In the genomic region with DNA sequence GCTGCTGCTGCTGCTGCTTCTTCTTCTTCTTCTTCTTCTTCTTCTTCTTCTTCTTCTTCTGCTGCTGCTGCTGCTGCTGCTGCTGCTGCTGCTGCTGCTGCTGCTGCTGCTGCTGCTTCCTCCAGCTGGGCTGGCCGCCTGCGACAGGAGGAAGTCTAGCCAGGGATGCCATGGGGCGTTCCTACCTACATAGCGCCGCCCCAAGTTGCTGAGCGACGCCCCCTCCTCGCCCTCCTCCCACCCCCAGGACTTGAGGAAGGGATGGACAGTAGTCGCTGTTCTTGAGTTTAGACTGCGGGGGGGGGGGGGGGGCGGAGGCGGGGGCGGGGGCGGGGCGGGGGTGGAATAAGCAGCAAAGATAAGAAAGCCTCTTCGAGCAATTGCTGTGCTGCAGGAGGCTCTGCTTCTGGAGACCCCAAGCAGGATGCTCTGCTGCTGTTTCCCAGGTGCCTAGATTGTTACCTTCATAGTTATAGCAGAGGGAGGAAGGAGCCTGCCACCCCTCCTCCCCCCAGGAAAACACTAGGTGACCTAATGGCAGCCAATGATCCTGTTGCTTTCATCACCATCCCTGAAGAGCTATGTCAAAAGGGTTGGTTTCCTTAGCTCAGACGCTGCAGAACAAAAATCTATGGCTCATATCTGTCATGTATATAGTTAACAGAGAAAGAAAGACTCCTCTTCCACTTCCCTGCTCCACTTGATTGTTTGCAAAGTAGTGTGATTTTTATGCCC, we compare ENCODE assay signal across 8 mouse cellular contexts. TPM values are rescaled to one million over a fixed set of nuclear protein-coding genes. Genes with fewer than 3 reads are reported as not detected.
DNase-seq lines count a peak whose midpoint lies in the region; ATAC-seq and TF ChIP-seq lines count a peak whose summit lies in the region.

Gene Gab3 (minus strand): TSS at position 685 of the 735 bp plus-strand sequence.

- peak; percentile 92 for ATAC-seq in liver, embryonic 11.5 days (replicated peaks; ENCODE audit: low FRiP score)
- peak; percentile 92 for ATAC-seq in midbrain, postnatal 0 days (ENCODE audit: low FRiP score)

- no peaks in the 10 kb centered on the region for H3K4me1 ChIP-seq in embryonic facial prominence, embryonic 10.5 days
- H3K4me1 ChIP-seq in liver, embryonic 11.5 days (replicated peaks; ENCODE audit: control insufficient read depth, insufficient read depth, low read length): no peaks in the 10 kb centered on the region
- no peaks in the 10 kb centered on the region for H3K4me1 ChIP-seq in midbrain, postnatal 0 days (ENCODE audit: insufficient read depth, low read length)

- DNase-seq in B cell, adult 2 months: peak; percentile 59 to 64
- DNase-seq in adrenal gland, adult 2 months: peak; percentile 70
- peak; percentile 68 for DNase-seq in embryonic facial prominence, embryonic 10.5 days (ENCODE audit: low spot score)
- DNase-seq in heart, adult 18-20 months: peak; percentile 21 to 80
- peak; percentile 43 for DNase-seq in kidney, adult 11 months
- peak; percentile 54 for DNase-seq in liver, embryonic 11.5 days (ENCODE audit: low spot score)
- DNase-seq in midbrain, postnatal 0 days (ENCODE audit: low spot score): peak; percentile 58
- DNase-seq in spleen, postnatal 14 days (ENCODE audit: low spot score in 2 of 2): peak; percentile 27 to 41

- H3K27ac ChIP-seq in embryonic facial prominence, embryonic 10.5 days (replicated peaks): no peak within 1 kb of the TSS
- no peak within 1 kb of the TSS for H3K27ac ChIP-seq in liver, embryonic 11.5 days (ENCODE audit: low read depth, low read length)
- 0 out of 2 replicates have a peak within 1 kb of the TSS, but pooled peaks have one; percentile 18 for H3K27ac ChIP-seq in midbrain, postnatal 0 days (ENCODE audit: low read depth, low read length)

- 21% methylated on average over 12 of the region's 17 CpGs for WGBS in embryonic facial prominence, embryonic 10.5 days
- WGBS in liver, embryonic 11.5 days: 10% methylated on average over 10 of the region's 17 CpGs
- WGBS in midbrain, postnatal 0 days: 18% methylated on average over 4 of the region's 17 CpGs

- no peak for TF ChIP-seq CTCF in midbrain, postnatal 0 days (IDR thresholded peaks at IDR 0.05)

- H3K4me2 ChIP-seq in liver, embryonic 11.5 days: peak within 1 kb of the TSS; percentile 68
- peak within 1 kb of the TSS; percentile 48 for H3K4me2 ChIP-seq in midbrain, postnatal 0 days (ENCODE audit: low read depth, low read length, poor library complexity, severe bottlenecking)

- no peaks in the 10 kb centered on the region for H3K27me3 ChIP-seq in embryonic facial prominence, embryonic 10.5 days (replicated peaks; ENCODE audit: low read depth, poor library complexity, severe bottlenecking)
- H3K27me3 ChIP-seq in liver, embryonic 11.5 days (replicated peaks; ENCODE audit: control insufficient read depth, insufficient read depth, low read length): no peaks in the 10 kb centered on the region
- H3K27me3 ChIP-seq in midbrain, postnatal 0 days (ENCODE audit: insufficient read depth, low read length): no peaks in the 10 kb centered on the region

- no peaks in the 10 kb centered on the region for H3K9me3 ChIP-seq in embryonic facial prominence, embryonic 10.5 days
- H3K9me3 ChIP-seq in liver, embryonic 11.5 days (ENCODE audit: control insufficient read depth, low read length): no peaks in the 10 kb centered on the region
- no peaks in the 10 kb centered on the region for H3K9me3 ChIP-seq in midbrain, postnatal 0 days (ENCODE audit: low read length)

- peak within 1 kb of the TSS; percentile 64 for H3K4me3 ChIP-seq in embryonic facial prominence, embryonic 10.5 days
- peak within 1 kb of the TSS; percentile 57 for H3K4me3 ChIP-seq in liver, embryonic 11.5 days (ENCODE audit: low read depth, low read length)
- peak within 1 kb of the TSS; percentile 45 for H3K4me3 ChIP-seq in midbrain, postnatal 0 days (ENCODE audit: low read depth, low read length)

- no peaks in the 10 kb centered on the region for H3K36me3 ChIP-seq in embryonic facial prominence, embryonic 10.5 days (replicated peaks)
- no peaks in the 10 kb centered on the region for H3K36me3 ChIP-seq in liver, embryonic 11.5 days (ENCODE audit: control insufficient read depth, insufficient read depth, low read length)
- H3K36me3 ChIP-seq in midbrain, postnatal 0 days (ENCODE audit: insufficient read depth, low read length): no peaks in the 10 kb centered on the region

- H3K9ac ChIP-seq in liver, embryonic 11.5 days (ENCODE audit: low read depth, low read length): peak within 1 kb of the TSS; percentile 61
- H3K9ac ChIP-seq in midbrain, postnatal 0 days (replicated peaks; ENCODE audit: low read length, poor library complexity, severe bottlenecking): peak within 1 kb of the TSS; percentile 33; the same call in 1 of the 2 replicates

RNA-seq across cellular contexts. Expression of gene Gab3, which starts in this region (rescaled TPM):
- 1 to 10 TPM; 1.8 TPM for total RNA-seq in adrenal gland, adult 2 months (2021)
- 0.56 and 0.65 TPM in 2 replicates for polyA plus RNA-seq in adrenal gland, adult 2 months (2012; rRNA removed)
- polyA plus RNA-seq in embryonic facial prominence, embryonic 10.5 days (2016; fragmentation: Nextera tagmentation; extraction: Ambion mirVana): 0.74 and 0.85 TPM in 2 replicates
- 1 to 10 TPM; 1.1 to 1.4 TPM for total RNA-seq in heart, adult 18-20 months (2021)
- polyA plus RNA-seq in liver, embryonic 11.5 days (2014; fragmentation: Nextera tagmentation; extraction: Ambion mirVana): 1.1 and 1.3 TPM in 2 replicates
- total RNA-seq in midbrain, postnatal 0 days (2014; rRNA removed): 2.2 and 5.5 TPM in 2 replicates
- 4.5 and 4.7 TPM in 2 replicates for polyA plus RNA-seq in midbrain, postnatal 0 days (2015; fragmentation: Nextera tagmentation; extraction: Ambion mirVana)

Comparison
In these comparisons a context has a peak if more than half of its experiments do, and no peak if none do; other contexts are left out.
1. Peak in DNase-seq and H3K4me3 ChIP-seq in embryonic facial prominence, embryonic 10.5 days; RNA of the gene not detected or under 1 TPM.